ENCODE assay signal across 10 mouse cellular contexts in the genomic region with DNA sequence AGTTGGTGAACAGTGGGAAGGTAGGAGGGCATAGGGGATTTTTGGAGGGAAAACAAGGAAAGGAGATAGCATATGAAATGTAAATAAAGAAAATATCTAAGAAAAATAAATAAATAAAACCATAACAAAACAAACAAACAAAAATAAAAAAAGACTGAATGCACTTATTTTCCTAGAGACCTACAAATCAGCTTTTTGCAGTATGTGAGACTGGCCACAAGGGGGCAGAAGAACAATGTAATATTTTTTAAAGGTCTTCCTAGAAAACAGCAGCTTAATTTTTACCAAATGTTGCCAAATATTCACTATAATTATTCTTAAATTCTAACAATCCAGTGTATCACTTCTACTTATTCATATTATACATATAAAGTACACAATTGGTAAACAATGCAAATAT.
DNase-seq lines count a peak whose midpoint lies in the region; ATAC-seq and TF ChIP-seq lines count a peak whose summit lies in the region.
"Had no signal": no experiment of that assay in that cellular context is flagged by ENCODE, and none has a peak within 500 bp of the region (broad histone marks: within the 10 kb centered on the region; RNA-seq: fewer than 3 reads in every experiment).

No protein-coding gene starts in this region.

- no peak overlapping the region for H3K4me2 ChIP-seq in liver, embryonic 12.5 days
- H3K4me2 ChIP-seq: midbrain, embryonic 12.5 days had no signal

- no peaks in the 10 kb centered on the region for H3K79me2 ChIP-seq in liver, adult 2 months (ENCODE audit: control insufficient read depth, insufficient read depth, low read length)

- H3K9ac ChIP-seq in liver, adult 2 months (ENCODE audit: low read depth, low read length) = no peak overlapping the region
- no peak overlapping the region for H3K9ac ChIP-seq in liver, embryonic 12.5 days
- H3K9ac ChIP-seq: midbrain, embryonic 12.5 days had no signal

- H3K4me1 ChIP-seq in liver, adult 2 months (ENCODE audit: control insufficient read depth, insufficient read depth, low read length) = no peaks in the 10 kb centered on the region
- no peaks in the 10 kb centered on the region for H3K4me1 ChIP-seq in liver, embryonic 12.5 days
- H3K4me1 ChIP-seq: midbrain, embryonic 12.5 days had no signal

- H3K36me3 ChIP-seq in liver, adult 2 months (ENCODE audit: control insufficient read depth, insufficient read depth, low read length) = no peaks in the 10 kb centered on the region
- no peaks in the 10 kb centered on the region for H3K36me3 ChIP-seq in liver, embryonic 12.5 days
- H3K36me3 ChIP-seq: midbrain, embryonic 12.5 days had no signal

- no peak for TF ChIP-seq POLR2A in liver, adult 2 months (IDR thresholded peaks at IDR 0.05; ENCODE audit: extremely low read depth, insufficient read depth, low read length)

- H3K4me3 ChIP-seq in liver, adult 2 months (ENCODE audit: insufficient read depth, low read depth, low read length) = no peak overlapping the region
- H3K4me3 ChIP-seq in liver, embryonic 12.5 days = no peak overlapping the region
- H3K4me3 ChIP-seq: midbrain, embryonic 12.5 days had no signal

- H3K9me3 ChIP-seq in liver, embryonic 12.5 days (replicated peaks) = no peaks in the 10 kb centered on the region
- H3K9me3 ChIP-seq: midbrain, embryonic 12.5 days had no signal

- H3K27ac ChIP-seq in liver, adult 2 months (replicated peaks; ENCODE audit: insufficient read depth, low read depth, low read length) = no peak overlapping the region
- H3K27ac ChIP-seq in liver, embryonic 12.5 days = no peak overlapping the region
- H3K27ac ChIP-seq: midbrain, embryonic 12.5 days had no signal

- TF ChIP-seq CTCF in liver, adult 2 months (IDR thresholded peaks at IDR 0.05; ENCODE audit: low read depth, low read length) = peak; percentile 21; the same call in 1 of the 2 replicates

- no peak for ATAC-seq in cerebellum, adult (ENCODE audit: insufficient number of reproducible peaks, low FRiP score, low TSS enrichment)
- no peak for ATAC-seq in liver, embryonic 12.5 days
- ATAC-seq: CD4-positive, CD25-positive, alpha-beta regulatory T cell, adult 4 months had no signal

- H3K27me3 ChIP-seq in liver, adult 2 months (ENCODE audit: control insufficient read depth, insufficient read depth, low read length) = no peaks in the 10 kb centered on the region
- H3K27me3 ChIP-seq in liver, embryonic 12.5 days (replicated peaks) = no peaks in the 10 kb centered on the region
- H3K27me3 ChIP-seq: midbrain, embryonic 12.5 days had no signal

- DNase-seq in cerebellum, postnatal 14 days = peak; percentile 45 to 49
- peak; percentile 0 for DNase-seq in liver, adult 2 months (ENCODE audit: extremely low read depth, low read depth, low spot score)
- DNase-seq in Muller cell, postnatal 12 days (ENCODE audit: inconsistent ontology term) = peak; percentile 6
- DNase-seq in layer of hippocampus, postnatal 10 days (ENCODE audit: low spot score in 2 of 2) = peak; percentile 24 to 36
- DNase-seq in thymus, postnatal 36 days = no peak
- no peak for DNase-seq in urinary bladder, postnatal 25 days (ENCODE audit: low spot score)

Comparison
In these comparisons a context has a peak if more than half of its experiments do, and no peak if none do; other contexts are left out.
1. DNase-seq: peak in cerebellum, postnatal 14 days (2 of 2), liver, adult 2 months (single experiment), Muller cell, postnatal 12 days (single experiment) and layer of hippocampus, postnatal 10 days (2 of 2); none in thymus, postnatal 36 days (0 of 2) and urinary bladder, postnatal 25 days (single experiment).